Mouse (Mus musculus) bone marrow macrophage, adult 2 months (primary cell): ENCODE results near the gene Lpar3.

Experiments
- CTCF ChIP-seq: IDR thresholded peaks from 2 replicates; pipeline ENCODE4 v1.5.1; 2012; ENCODE audit warnings: low read depth, mild to moderate bottlenecking, low read length, moderate library complexity
- POLR2A ChIP-seq: IDR thresholded peaks from 2 replicates; pipeline ENCODE4 v1.6.1; 2012; ENCODE audit warnings: mild to moderate bottlenecking, low read depth, low read length, borderline replicate concordance

GRCm38 (mm10) chr3:146283732-146284361 lies 63.1 kb downstream of the Lpar3 start:
- no peak for TF ChIP-seq CTCF
- no peak for TF ChIP-seq POLR2A
